Mouse (Mus musculus) left cerebral cortex, postnatal 36 days (tissue): ENCODE measurements around the gene Kif3b. TPM values are rescaled to one million over a fixed set of nuclear protein-coding genes. Genes with fewer than 3 reads are reported as not detected.
"Not testable (repeated sequence)": the region's sequence is repeated elsewhere in the genome, so short reads cannot be mapped to it uniquely, and the experiment has no call there.

Experiments used
- DNase-seq, 2 experiments: peaks; one replicate each; pipeline ENCODE4 v3.0.0; 2021 to 2022; ENCODE audit warnings: low spot score in 2 of 2, mixed read lengths in 1 of 2
- intact Hi-C: fragments of 180-260 bp; cut with DNase I; formaldehyde crosslinking; loops from one replicate; pipeline ENCODE4 v1.15.1; 2025
- total RNA-seq, 2 experiments: library from RNA; stranded (reverse); gene quantifications; 2 replicates each; pipeline ENCODE4 v1.2.3; 2021

Gene Kif3b
- total RNA-seq, 2 experiments from 2014 or later = 56.4 to 58.6 TPM

DNA sequence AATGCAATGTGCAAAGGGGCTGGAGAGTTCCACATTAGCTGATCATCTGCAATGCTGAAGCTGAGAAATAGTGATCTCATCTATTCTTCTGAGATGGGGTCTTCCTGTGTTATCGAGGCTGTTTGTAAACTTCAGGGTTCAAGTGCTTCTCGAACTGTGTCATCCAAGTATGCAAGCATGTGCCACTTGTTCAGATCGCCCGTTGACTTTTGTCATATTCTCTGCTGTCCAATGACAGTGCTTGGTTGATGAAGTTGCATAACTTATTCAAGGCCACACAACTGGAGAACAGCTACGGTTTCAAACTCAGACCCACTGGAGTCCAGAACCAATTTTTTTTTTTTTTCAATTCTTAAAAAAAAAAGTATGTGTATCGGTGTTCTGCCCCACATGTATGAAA lies 51.0 kb downstream of the Kif3b start:
- intact Hi-C loops = no loop called here
- no peak for DNase-seq

DNA sequence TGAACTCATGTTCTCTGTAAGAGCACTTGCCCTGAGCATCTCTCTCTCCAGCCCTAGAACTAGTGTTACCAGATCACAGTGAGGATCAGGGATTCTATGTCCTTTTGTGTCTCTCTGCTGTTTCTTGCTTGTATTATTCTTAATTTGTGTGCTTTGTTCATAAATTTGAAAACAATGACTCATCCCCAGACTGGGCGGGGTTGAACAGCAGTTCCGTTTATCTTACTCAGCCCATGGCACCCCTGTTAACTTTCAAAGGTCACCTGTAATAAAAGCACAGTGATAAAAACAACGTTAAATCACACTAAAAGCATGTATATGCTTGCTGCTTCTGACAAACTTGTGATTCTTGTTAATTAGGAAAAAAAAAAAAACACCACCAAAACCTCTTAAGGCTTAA lies 51.4 kb downstream of the Kif3b start:
- DNase-seq = no peak
- intact Hi-C loops = no loop called here

DNA sequence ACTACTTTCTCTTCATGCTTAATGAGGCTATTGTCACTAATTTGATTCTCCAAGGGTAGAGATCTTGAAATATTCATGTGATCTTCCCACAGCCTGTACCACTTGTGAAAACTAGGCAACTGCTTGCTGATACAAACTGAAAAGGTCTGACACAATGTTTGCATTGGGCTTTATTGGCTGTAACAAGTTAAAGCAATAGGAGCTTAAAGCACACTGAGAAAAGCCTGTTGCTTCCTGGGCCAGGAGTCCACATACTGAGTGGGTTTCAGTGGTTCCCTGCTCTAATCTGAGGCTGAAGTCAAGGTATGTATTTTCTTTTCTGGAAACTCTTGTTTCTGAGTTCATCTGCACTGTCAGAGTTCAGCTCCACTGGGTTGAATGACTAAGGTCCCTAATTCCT lies 52.0 kb downstream of the Kif3b start:
- intact Hi-C loops = no loop called here
- no peak for DNase-seq

- intact Hi-C loops = loop anchor here (2.0 to 5.0 kb wide), 2 partner anchors 97 to 104 kb away; partner anchors contain the start of genes Plagl2 and Pofut1
- DNase-seq = no peak
Measured at GRCm38 (mm10) chr2:153345071-153345453, 53.8 kb downstream of the Kif3b start.

DNA sequence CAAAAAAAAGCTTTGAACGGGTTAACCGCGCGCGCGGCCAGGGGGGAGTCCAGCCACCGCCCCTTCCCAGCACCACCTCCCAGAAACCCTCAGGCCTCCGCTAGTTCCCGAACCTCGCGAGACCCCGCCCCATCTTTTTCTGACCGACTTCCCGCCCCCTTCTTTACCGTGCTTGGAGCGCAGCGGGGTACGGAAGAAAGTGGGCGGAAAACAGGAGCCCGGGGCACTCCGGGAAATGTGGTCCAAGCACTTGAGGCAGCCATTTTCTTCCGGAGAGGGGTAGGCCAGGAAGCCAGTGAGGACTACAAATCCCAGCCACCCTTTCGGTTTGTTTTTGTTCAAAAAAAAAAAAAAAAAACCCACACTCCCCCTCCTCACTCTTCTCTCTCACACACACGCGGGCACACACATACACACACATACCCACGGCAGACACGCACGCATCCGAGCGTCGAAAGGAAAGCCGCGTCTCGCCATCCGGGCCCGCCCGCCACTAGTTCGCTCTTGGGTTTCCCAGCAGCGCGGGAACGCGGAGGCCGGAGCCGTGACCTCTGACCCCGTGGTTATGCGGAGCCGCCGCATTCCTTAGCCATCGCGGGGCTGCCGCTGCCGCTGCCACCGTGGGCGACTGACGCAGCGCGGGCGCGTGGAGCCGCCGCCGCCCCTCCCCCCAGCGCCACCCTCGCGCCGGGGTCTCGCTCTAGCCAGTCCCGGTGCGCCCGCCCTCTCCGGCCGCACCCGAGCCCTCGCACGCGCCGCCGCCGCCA lies 54.4 kb downstream of the Kif3b start, which contains the start of gene Asxl1:
TSS of gene Asxl1 (plus strand) at position 376 of the 767 bp plus-strand sequence.
- intact Hi-C loops = loop anchor here (2.0 to 5.0 kb wide), 2 partner anchors 97 to 105 kb away; partner anchors contain the start of genes Plagl2 and Pofut1
- DNase-seq = peak; percentile 95

GRCm38 (mm10) chr2:153346221-153347182 lies 55.3 kb downstream of the Kif3b start:
- peak in 1 of 2 experiments; percentile 27 for DNase-seq
- intact Hi-C loops = loop anchor here (5.0 kb wide), 1 partner anchor 96 kb away; no protein-coding TSS in a partner anchor

DNA sequence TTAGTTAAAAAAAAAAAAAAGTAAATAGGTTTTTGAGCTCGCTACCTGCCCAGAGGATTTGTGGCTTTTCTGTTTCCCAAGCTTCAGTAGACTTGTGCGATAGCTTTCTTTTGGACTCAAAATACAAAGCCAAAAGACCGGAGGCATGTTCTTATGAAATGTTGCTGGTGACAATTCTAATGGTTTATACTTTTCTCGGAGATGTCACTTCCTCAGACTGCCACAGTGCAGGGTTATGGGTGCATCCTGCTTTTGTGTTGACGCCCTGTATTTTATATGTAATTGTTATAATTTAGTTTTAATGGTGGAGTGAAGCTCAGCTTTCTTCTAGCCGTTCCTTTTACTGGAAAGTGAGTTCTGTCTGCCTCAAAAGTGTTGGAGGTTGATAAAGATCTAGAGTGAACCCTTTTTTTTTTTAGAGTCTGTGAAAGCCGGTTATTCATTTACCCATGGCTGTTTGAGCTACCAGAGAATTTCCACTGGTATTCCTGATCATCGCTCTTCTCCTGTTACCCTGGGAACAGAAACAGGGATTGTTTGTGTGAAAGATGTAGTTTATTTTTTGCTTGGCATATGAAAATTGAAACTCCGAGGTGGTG lies 56.1 kb downstream of the Kif3b start:
- intact Hi-C loops = loop anchor here (5.0 kb wide), 1 partner anchor 95 kb away; no protein-coding TSS in a partner anchor
- no peak for DNase-seq

DNA sequence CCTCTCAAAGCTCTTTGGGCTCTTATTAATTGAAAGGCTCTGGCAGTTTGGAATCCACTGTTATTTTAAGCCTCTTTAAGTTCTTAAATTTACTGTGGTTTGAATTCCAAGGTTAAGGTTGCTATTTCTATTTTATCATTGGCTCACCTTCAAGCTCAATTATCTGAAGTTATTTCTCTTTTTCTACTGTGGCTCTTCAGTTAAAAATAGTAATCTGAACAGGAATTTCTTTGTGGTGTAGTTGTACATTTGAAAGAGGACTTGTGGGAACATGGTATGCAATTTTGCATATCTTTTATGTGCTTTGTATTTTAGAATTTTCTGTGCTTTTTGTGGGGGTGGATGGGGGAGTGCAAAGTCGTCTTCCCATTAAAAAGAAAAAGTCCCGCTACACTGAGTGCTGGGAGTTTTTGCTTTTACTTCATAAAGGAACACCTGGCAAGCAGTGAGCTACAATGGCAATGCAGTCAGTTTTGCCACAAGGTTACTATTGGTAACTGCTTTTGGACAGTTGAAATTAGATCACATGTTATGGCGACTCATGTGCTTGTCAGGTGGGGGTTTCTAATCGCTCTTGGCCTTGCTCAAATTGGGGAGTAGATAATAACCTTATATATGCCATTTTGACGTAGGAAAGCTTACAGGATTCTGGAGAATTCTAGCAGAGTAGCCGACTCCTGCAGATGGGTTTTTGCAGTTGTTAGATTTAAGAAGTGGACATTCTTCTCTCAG lies 57.1 kb downstream of the Kif3b start:
- no peak for DNase-seq
- intact Hi-C loops = loop anchor here (5.0 kb wide), 1 partner anchor 94 kb away; no protein-coding TSS in a partner anchor

- DNase-seq = no peak
- intact Hi-C loops = no loop called here
Measured at GRCm38 (mm10) chr2:153350552-153351181, 59.5 kb downstream of the Kif3b start.

DNA sequence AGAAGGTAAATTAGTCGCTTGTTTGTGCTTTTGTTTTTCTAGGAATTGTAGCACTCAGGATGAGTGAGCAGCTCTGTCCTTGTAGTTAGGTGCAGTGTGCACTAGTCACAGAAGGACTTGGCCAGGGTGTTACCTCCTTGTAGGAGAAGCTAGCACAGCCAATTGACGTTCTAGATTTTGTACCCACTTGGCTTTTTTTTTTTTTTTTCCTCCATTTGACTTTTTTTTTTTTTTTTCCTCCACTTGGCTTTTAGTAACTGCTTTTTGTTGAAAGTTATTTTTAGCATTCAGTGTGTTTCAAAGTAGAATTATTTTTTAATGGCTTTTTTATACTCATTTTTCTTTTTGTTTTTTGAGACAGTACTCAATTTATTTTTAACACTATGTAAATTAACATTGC lies 63.4 kb downstream of the Kif3b start:
- DNase-seq = no peak
- intact Hi-C loops = loop anchor here (5.0 kb wide), 1 partner anchor 38 kb away; no protein-coding TSS in a partner anchor

- DNase-seq = no peak
- intact Hi-C loops = loop anchor here (5.0 kb wide), 1 partner anchor 36 kb away; no protein-coding TSS in a partner anchor
Measured at GRCm38 (mm10) chr2:153356784-153357183, 65.6 kb downstream of the Kif3b start.

DNA sequence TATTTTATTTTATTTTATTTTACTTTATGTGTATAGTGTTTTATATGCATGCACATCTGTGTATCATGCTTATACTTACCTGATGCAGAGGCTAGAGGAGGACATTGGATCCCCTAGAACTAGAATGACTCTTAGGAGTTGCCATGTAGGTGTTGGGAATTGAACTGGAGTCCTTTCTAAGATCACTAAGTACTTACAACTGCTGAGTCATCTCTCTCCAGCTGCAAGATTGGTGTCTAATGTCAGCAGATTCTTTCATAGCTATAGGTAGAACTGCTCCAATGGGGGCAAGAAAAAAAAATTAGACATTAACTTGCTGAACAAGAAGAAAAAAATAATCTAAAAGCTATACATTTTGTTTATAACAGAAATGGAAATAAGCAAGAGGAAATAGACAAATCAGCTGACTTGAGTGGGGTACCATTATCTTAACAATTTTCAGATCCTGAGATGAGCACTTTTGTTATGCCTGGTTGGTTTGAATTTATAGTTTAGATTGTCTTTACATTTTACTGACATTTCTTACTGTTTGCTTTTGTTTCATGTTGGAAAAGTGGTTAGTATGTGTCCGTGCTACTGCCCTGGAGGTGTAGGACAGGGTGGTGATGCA lies 70.0 kb downstream of the Kif3b start:
- intact Hi-C loops = no loop called here

GRCm38 (mm10) chr2:153364531-153364930 lies 73.3 kb downstream of the Kif3b start:
- DNase-seq, intact Hi-C loops: not testable (repeated sequence)

More for the DNA sequence above, 70.0 kb downstream of the Kif3b start:
- no peak for DNase-seq

GRCm38 (mm10) chr2:153370871-153371270 lies 79.7 kb downstream of the Kif3b start:
- intact Hi-C loops = no loop called here
- no peak for DNase-seq

DNA sequence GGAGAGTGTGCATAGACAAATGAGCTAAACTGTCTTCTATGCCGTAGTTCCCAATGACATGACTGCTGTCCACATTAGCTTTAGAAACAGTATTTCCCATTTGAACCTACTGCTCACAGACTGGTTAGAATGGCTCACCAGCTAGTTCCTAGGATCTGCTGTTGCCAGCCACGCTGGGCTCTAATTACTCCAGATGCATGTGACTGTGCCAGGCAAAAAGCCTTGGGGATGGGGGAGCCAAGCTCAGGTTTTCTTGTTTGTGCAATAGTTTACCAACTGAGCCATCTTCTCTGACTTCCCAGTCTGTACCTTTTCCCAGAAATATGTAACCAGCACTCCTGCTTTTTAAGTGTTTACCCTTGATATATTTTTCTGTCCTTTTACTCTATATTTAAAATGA lies 84.2 kb downstream of the Kif3b start:
- intact Hi-C loops = no loop called here
- DNase-seq = no peak

DNA sequence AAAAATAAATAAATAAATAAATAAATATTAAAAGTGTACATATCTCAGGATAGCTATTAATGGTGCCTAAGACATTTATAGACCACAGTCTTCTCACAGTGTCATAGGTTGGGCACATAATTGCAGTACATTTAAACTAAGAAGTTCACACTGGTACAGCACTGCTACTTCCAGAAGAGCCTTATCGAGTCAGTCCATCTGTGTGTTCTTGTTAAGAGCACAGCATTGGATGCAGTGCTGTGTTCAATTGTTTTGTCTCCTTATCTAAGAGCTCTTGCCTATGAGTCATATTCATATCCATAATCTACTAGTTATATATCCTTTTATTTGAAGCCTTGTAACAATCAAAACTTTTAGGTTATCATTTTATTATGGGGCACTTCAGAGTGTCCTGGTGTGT lies 89.3 kb downstream of the Kif3b start:
- intact Hi-C loops = no loop called here
- DNase-seq = no peak
